Mouse (Mus musculus): Measurements from ENCODE around the gene Car2. TPM values are rescaled to one million over a fixed set of nuclear protein-coding genes. Genes with fewer than 3 reads are reported as not detected.

Gene Car2
- total RNA-seq (2021): 10 to 100 TPM; 92.6 to 97.8 TPM

DNA sequence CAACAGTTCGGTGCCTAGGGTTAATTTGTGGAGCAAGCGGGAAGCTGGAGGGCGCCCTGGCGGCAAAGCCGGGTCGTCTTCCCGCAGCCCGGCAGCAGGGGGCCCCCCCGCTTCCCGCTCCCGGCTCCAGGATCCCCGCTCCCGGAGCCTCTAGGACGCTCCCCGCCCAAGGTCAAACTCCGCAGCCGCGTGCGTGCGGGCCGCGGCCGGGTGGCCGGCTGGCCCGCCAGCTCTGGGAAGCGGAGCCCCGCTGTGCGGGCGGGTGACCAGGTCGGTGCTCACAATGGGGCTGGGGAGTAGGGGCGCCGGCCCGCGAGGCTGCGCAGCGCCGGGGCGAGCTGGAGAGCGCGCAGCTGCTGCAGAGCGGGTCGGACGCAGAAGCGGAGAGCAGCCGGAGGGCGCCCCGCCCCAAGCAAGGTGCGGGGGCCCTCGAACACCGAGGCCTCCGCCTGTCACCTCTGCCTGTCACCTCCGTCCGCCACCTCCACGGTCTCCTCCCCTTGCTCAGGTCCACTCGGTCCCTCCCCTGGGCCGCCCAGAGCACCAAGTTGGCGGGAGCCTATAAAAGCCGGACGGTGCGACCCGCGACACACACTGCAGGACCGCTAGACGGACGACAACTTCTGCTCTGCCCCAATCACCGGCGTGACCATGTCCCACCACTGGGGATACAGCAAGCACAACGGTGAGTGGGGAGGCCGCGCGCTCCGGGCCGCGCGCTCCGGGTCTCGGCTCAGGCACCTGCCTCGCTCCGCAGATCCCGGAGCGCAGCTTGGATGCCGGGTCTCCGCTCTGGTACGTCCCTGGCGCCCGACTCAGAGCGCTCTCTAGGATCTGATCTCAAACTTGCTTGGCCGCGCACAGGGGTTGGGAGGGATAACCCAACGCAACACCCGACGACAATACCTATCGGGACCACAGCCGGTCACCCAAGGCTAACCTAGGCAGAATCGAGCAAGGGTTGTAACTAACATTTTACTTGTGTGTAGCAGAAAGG is at the start of gene Car2:
Car2 (plus strand) TSS at position 172 of the 997 bp plus-strand sequence.
- peak; percentile 55 to 56 for DNase-seq (ENCODE audit: low spot score in 2 of 2)
- intact Hi-C loops (cut with DNase I): loop anchor here (5.0 to 10.0 kb wide), 2 partner anchors 188 to 306 kb away; no protein-coding TSS in a partner anchor

DNA sequence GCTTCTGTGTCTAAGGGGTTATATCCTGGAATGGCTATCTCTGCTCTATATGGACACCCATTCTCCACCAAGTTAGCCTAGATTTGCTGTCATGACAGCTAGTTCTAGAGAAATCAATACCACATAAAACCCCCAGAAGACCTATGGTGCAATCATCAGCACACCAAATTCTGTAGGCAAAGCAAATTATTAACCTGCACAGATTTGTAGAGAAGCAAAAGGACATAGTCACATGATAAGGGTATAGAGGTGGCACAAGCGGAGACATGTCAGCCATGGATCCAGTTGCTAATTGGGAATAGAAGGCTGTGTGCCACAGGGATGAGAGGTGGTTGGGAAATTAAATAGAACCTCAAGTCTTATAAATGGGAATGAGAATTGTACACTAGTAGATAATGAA is 47.1 kb upstream of the Car2 start:
- DNase-seq (ENCODE audit: low spot score in 2 of 2): no peak
- intact Hi-C loops (cut with DNase I): no loop called here

DNA sequence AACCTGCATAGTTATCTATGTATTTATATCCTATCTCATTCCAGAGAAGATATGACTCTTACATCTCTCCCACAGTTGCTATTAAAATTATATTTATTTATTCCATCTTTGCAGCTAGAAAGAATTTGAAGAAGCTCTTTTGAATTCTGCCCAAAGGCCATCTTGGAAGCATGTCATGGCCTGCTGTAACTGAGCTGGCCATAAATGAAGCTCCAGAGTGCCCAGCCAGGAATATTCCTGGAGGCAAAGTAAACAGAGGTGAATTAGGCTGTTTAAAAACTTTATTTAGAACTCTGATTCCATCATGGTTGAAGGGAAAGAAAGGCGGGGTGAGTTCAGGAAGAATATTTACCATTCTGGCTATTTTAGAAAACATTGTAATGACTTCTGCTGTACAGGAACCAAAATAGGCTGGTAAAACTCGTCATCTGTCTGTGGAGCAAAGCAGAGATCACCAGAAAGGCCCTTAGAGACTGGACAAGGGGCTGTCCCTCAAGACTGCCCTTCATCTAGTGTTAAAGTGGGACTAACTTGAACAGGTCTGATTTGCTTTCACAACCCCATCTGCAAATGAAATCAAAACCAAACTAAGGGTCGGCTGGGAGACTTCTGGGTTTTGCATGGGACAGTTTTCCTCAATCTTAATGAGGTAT is 46.5 kb upstream of the Car2 start:
- intact Hi-C loops (cut with DNase I): no loop called here
- no peak for DNase-seq (ENCODE audit: low spot score in 2 of 2)

DNA sequence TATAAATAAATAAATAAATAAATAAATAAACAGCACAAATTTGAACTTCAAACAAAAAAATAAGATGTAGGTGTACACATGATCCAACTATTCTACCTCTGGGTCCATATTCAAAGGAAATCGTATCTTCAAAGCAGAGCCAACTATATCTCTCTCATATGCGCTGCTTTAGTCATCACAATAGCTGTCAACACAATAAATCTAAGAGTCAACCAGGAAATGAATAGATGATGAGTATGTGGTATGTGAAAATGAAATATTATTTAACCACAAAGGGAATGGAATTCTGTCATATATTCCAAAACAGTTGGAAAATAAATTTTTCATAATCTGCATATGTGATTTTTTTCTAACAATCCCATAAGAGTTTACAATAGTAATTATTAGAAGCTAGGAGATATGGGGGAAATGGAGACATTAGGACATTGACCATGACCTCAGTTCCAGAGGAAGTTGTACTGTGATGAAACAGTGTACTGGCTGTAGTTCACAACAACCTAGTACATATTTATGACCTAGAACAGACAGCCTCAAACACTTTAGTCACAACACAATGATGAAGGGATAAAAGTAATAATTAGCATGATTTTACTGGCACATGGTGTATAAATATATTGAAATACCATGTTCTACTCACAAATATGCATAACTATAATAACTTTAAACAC is 37.4 kb upstream of the Car2 start:
- DNase-seq (ENCODE audit: low spot score in 2 of 2): no peak
- intact Hi-C loops (cut with DNase I): no loop called here

DNA sequence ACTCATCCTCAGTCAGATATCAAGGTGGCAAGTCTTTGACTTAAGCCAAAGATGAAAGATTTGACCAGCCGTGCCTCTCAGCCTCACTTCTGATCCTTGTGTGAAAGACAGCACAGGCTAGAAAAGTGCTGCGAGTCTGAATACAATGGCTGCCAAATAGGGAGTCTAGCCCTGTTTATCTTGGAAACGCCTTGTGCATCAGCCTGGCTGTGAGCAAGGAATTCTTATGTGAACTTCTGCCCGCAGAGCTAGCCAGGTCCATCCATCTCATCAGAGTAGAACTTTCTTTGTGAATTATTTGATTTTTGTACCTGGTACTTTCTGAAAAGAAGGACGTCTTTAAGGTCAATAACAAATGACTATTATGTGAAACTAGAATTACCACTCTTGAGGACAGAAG is 32.1 kb upstream of the Car2 start:
- no peak for DNase-seq (ENCODE audit: low spot score in 2 of 2)
- intact Hi-C loops (cut with DNase I): no loop called here

DNA sequence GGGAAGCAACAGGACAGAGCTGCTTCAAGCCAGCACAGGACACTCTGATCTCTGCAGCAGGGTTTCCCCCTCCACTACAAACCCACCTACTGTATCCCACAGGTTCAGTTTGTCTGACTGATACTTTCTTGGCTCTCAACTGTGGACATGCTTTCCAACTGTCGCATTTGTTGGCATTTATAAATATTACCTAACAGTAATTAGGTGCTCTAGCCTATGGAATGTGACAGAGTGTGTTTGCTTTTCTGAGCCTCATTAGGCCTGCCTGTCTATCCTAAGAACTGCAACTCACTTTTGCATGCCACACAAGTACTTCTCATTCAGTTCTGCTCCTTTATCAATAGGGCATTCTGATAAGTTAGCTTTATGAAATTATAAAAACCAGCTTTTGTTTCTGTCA is 31.6 kb upstream of the Car2 start:
- no peak for DNase-seq (ENCODE audit: low spot score in 2 of 2)
- intact Hi-C loops (cut with DNase I): no loop called here

DNA sequence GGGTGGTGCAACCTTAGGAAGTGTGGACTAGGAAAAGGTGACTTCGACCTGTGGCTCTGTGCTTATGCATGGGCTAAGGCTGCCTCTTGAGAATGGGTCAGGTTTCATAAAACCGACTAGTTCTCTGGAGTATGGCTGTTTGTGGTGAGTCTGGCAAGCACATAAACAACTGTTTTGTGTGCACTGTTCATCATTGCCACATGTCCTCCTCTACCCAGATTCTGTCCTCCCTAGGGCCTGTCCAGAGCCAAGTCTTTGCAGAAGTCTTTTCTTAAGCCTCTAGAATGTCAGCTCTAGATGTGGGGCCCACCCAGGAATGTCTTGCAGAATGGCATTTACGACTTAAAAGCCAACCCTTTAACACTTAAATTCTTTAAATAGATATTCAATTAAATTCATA is 28.2 kb upstream of the Car2 start:
- no peak for DNase-seq (ENCODE audit: low spot score in 2 of 2)
- intact Hi-C loops (cut with DNase I): no loop called here

DNA sequence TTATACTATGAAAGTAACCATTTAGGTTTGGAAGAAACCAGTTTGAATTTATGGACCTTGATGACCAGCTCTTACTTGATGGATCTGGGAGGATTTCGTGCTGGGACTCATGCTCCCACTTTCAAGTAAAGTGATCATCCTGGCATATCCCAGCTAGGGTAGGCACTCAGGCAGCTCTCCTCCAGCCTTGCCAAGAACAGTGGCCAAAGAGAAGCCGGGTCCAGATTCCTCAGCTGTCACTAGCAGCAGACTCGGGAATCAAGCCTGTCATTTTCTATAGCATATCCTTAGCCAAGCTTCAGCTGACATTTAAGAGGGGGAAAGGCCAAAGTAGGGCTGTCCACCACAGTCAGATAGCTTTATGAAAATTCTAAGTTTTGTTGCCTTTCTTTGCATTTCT is 25.8 kb upstream of the Car2 start:
- intact Hi-C loops (cut with DNase I): no loop called here
- DNase-seq (ENCODE audit: low spot score in 2 of 2): no peak

DNA sequence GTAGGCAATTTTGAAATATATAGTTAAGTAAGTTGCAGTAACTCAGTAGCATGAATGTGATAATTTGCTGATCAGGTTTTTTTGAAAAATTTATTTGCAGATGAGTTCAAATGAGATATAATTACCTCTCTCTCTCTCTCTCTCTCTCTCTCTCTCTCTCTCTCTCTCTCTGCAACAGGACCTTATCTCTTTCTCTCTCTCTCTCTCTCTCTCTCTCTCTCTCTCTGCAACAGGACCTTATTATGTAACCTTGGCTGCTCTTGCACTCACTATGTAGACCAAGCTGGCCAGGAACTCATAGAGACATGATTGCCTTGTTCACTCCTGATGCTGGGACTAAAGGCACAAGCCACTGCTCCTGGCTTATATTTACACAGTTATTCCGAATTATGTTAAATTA is 24.9 kb upstream of the Car2 start:
- DNase-seq (ENCODE audit: low spot score in 2 of 2): no peak
- intact Hi-C loops (cut with DNase I): no loop called here

DNA sequence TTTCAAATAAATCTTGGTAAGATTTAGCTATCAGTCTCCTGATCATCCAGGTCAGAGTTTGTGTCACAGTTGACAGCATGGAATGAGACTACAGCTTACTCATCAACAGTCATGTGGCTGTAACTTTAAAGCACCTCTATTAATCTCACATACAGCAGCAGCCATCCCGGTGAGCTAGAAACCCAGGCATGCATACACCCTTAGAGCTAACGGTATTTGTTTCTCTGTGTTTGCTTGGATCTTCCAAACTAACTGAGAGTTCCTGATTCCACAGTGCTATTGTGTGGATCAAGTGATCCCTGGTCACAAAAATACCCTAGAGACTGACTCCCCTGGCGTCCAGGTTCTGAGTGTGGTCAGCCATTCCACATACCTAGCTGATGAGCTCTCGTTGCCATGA is 24.3 kb upstream of the Car2 start:
- no peak for DNase-seq (ENCODE audit: low spot score in 2 of 2)
- intact Hi-C loops (cut with DNase I): no loop called here

DNA sequence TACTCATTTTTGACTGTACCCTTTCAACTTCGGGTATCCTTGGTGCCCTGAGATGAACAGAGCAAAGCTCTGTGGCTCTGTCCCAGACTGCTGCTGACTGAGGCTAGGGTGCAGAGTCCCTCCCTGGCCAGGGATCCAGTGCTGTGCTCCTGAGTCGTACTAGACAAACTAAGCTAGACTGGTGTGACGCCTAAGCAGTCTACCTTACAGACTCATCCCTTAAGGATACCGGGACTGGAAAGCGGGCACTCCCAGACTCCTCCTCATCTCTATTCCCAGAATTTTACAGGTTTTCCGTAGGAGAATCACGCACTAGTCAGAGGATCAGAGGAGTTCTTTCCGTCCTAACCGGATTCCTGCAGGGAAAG is 23.4 kb upstream of the Car2 start:
- intact Hi-C loops (cut with DNase I): no loop called here
- DNase-seq (ENCODE audit: low spot score in 2 of 2): peak in 1 of 2 experiments; percentile 12

DNA sequence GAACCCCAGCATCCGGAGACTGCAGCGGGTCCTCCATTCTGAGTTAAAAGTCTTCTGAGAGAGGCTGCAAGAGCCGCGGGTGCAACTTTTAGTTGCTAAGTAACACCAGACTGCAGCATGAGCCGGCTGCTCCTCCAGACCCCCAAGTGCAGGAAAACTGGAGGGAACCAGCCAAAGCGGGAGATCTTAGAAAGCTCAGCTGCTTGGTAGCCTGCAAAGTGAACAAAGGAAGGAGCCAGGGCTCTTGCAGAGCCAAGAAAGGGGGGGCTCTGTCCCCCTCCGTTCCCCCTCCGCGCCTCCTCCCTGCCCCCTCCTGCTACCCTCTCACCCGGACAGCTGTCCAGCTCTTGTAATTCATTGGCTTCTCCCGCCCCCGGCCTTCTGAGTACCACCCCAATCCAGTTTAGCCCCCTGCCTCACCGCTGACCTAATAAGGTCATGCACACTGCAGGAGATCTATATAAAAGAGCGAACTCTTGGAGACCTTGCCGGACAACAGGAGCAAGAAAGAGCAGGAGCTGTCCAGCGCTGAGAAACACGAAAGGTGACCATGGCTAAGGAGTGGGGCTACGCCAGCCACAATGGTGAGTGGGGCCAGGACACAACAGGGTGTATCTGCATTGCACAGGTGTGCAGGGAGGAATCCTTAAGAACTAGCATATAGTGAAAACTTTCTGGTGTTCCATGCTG is 22.9 kb upstream of the Car2 start, which contains the start of gene Car3:
Car3 (plus strand) TSS at position 491 of the 690 bp plus-strand sequence.
- intact Hi-C loops (cut with DNase I): no loop called here
- DNase-seq (ENCODE audit: low spot score in 2 of 2): peak in 1 of 2 experiments; percentile 17

DNA sequence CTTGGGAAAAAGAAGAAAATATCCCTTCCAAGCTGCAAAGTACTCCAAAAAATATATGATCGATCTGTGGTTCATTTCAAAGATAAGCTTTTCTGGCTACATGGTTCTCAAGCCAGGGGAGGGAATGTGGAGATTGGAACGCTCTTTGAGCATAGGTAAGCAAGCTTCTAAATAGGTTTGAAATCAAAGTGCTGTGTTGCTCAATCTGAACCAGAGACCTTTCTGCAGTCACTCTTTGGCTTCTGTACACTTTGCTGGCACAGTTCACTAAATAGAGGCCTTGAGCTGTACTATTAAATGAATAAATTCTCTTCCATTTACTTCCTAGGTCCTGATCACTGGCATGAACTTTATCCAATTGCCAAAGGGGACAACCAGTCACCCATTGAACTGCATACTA is 22.2 kb upstream of the Car2 start:
- DNase-seq (ENCODE audit: low spot score in 2 of 2): no peak
- intact Hi-C loops (cut with DNase I): no loop called here

DNA sequence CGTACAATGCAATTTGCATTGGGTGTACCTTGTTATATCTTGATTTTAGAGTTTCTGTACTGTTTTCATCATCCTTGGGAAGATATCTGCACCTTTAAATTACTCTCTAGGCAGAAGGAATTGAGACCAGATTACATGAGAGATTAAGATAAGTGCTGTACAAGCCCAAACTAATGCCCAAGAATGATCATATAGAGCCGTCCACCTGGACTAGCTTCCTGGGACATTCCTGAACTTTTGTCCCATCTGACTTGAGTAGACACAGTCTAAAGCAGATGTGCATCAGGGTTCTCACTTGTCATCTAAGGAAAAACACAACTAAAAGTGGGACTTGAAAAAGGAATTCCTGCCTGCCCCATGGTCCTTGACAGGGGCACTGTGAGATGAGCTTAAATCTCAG is 20.1 kb upstream of the Car2 start:
- intact Hi-C loops (cut with DNase I): no loop called here

DNA sequence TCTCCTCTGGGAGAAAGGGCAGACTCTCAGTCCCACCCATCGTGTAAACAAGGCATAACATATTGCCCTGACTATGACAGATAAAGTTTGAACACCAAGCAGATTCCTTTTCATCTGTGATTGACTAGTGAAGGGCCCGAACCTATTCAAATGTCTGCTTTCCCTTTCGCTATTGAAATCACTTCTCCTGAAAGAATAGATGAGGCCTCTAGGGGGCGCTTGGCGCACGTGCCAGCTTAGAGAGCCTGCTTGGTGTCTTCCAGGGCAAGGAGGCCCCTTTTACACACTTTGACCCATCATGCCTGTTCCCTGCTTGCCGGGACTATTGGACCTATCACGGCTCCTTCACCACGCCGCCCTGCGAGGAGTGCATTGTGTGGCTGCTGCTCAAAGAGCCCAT is 16.3 kb upstream of the Car2 start:
- intact Hi-C loops (cut with DNase I): loop anchor here (2.0 to 5.0 kb wide), 2 partner anchors 191 to 373 kb away; no protein-coding TSS in a partner anchor
- peak; percentile 52 to 62 for DNase-seq (ENCODE audit: low spot score in 2 of 2)

More for the DNA sequence above, 20.1 kb upstream of the Car2 start:
- no peak for DNase-seq (ENCODE audit: low spot score in 2 of 2)

DNA sequence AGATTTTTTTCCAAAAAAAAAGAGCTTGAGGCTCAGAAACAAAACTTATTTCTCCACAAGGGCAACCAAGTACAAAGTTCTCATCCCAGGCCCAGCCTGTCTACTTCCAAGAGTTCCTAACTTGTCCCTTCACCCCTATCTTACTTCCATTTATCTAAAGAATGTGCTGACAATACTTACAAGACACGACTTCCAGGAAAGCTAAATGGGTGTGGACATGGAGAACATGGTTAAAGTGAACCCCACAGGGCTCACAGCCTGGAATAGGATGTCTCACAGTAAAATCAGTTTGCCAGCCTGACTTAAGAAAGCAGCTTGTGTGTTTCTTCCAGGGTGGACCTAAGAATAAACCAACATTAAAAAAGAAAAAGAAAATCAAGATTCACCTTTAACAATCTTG is 15.5 kb upstream of the Car2 start:
- DNase-seq (ENCODE audit: low spot score in 2 of 2): no peak
- intact Hi-C loops (cut with DNase I): loop anchor here (5.0 kb wide), 1 partner anchor 372 kb away; no protein-coding TSS in a partner anchor

DNA sequence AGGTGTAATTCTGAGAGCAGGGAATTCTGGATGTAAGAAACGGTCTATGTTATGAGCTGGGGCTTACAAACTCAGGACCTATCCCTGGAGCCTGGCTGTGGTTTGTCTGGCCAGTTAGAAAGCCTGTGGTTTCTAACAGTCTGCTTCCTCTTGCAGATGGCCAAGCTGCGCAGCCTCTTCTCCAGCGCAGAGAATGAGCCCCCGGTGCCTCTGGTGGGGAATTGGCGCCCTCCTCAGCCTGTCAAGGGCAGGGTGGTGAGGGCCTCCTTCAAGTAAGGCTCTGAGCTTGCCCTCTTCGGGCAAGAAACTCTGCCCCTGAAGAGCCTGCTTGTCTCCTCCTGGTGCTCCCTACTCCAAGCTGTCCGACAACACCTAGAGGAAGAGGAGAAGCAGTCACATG is 14.7 kb upstream of the Car2 start:
- intact Hi-C loops (cut with DNase I): loop anchor here (5.0 kb wide), 1 partner anchor 371 kb away; no protein-coding TSS in a partner anchor
- no peak for DNase-seq (ENCODE audit: low spot score in 2 of 2)

DNA sequence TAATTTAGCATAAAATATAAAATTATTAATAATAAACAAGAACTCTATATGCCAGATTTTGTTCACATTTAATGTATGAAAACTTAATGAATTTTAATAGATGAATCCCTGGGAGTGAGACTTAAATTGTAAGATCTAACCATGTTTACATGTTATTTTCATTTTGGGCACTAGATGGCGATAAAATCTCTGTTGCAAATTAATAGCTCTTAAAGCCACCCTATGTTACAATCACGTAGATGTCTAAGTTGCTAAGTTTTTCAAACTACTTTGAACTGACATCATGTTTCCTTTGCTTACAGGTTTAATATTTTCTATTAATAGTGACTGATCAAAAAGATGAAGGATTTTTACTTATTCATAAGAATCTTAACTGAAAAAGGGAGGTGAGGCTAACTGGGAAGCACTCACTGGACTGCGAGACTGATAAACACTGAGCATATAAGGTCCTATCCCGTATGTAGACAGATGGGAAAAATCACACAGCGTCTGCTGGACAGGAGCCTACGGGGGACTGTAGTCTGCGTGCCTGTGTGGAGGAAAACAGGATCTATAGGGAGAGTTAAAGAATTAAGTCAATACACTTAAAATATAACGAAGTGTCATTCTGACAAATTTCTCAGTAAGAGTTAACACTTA is 11.6 kb upstream of the Car2 start:
- intact Hi-C loops (cut with DNase I): loop anchor here (1.0 to 5.0 kb wide), 2 partner anchors 320 to 368 kb away; no protein-coding TSS in a partner anchor
- peak in 1 of 2 experiments; percentile 56 for DNase-seq (ENCODE audit: low spot score in 2 of 2)

DNA sequence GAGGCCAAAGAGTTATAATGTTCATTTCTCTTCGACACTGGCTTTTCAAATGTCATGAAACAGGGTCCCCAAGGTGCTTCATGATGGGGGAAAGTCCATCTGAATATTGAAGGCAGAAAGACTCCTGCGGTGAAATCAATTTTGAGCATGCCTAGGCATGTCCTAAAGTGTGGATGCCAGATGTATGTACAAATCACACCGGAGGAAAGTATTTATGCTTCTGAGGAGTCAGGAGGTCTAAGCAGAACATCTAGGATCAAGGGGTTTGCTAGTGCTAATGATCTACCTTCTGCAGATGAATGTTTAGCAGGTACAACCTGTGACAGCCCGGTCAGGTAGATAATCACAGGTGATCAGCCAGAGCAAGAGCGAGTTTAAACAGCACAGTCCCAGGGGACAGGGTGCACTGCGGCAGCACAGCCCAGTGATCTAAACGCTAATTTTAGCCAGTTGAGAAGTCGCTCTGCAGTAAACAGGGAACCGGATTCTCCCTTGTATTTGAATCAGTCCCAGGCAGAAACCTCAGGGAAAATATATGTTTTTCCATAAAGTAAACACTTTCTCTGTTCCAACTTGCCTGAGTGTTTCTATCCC is 9.7 kb upstream of the Car2 start:
- DNase-seq (ENCODE audit: low spot score in 2 of 2): no peak
- intact Hi-C loops (cut with DNase I): no loop called here
